Mouse (Mus musculus) olfactory bulb, adult 2 months (tissue): Measurements from ENCODE around the gene 2310011J03Rik. TPM values are rescaled to one million over a fixed set of nuclear protein-coding genes. Genes with fewer than 3 reads are reported as not detected.
A peak's percentile ranks its signal among the peaks of the same experiment; 100 is the strongest.

Source experiments
- H3K27ac ChIP-seq: fragments of 200-500 bp; 2 replicates; pipeline ENCODE4 v1.5.1; 2012; ENCODE audit warnings: low read depth, low read length; ENCODE audit not compliant: insufficient read depth
- H3K4me1 ChIP-seq: fragments of 200-500 bp; 2 replicates; pipeline ENCODE4 v1.6.1; 2012; ENCODE audit warnings: low read length; ENCODE audit not compliant: control insufficient read depth, insufficient read depth
- H3K4me3 ChIP-seq: fragments of 200-500 bp; 2 replicates; pipeline ENCODE4 v1.5.1; 2012; ENCODE audit warnings: mild to moderate bottlenecking, low read depth, low read length, moderate library complexity; ENCODE audit not compliant: insufficient read depth
- CTCF ChIP-seq: fragments of 200-500 bp; IDR thresholded peaks from 2 replicates; pipeline ENCODE4 v1.5.1; 2012; ENCODE audit warnings: low read depth, mild to moderate bottlenecking, low read length, moderate library complexity; ENCODE audit not compliant: insufficient read depth
- POLR2A ChIP-seq: fragments of 200-500 bp; IDR thresholded peaks from 2 replicates; pipeline ENCODE4 v1.6.1; 2012; ENCODE audit warnings: mild to moderate bottlenecking, low read depth, low read length, moderate library complexity; ENCODE audit not compliant: insufficient read depth
- WGBS: fragments of 180-500 bp; shearing (Covaris S2); methylation state at CpG from one replicate; pipeline ENCODE4 v1.1.7; 2018; 5-methylcytosine and 5-hydroxymethylcytosine counted together
- polyA plus RNA-seq: library from polyadenylated mRNA; stranded (reverse); fragments of >200 nt; gene quantifications from 2 replicates; pipeline ENCODE4 v1.2.4, GENCODE M21; 2012; ENCODE audit warnings: low replicate concordance; ENCODE audit not compliant: missing spikeins, insufficient read depth, insufficient read length

The 2310011J03Rik gene
- polyA plus RNA-seq, 1 experiment: not detected

- no peak for TF ChIP-seq CTCF
- TF ChIP-seq POLR2A: no peak
- peaks cover 12% of the 10 kb centered on the region for H3K4me1 ChIP-seq
- H3K27ac ChIP-seq: no peak overlapping the region
- 92% methylated on average over 5 of the region's 5 CpGs for WGBS
- H3K4me3 ChIP-seq: no peak overlapping the region
These were observed 12.2 kb upstream of the 2310011J03Rik start for GRCm38 (mm10) chr10:80332525-80332989.

GRCm38 (mm10) chr10:80331636-80332524, 11.5 kb upstream of the 2310011J03Rik start:
- H3K4me1 ChIP-seq: peaks cover 12% of the 10 kb centered on the region
- TF ChIP-seq CTCF (no peak), POLR2A (no peak)
- no peak overlapping the region for H3K4me3 ChIP-seq
- no peak overlapping the region for H3K27ac ChIP-seq
- WGBS: 84% methylated on average over 10 of the region's 10 CpGs

- Histone ChIP-seq H3K27ac (no peak overlapping the region), H3K4me3 (no peak overlapping the region), H3K4me1 (peaks cover 12% of the 10 kb centered on the region)
- 78% methylated on average over 2 of the region's 2 CpGs for WGBS
- TF ChIP-seq CTCF (no peak), POLR2A (no peak)
These were observed 10.6 kb upstream of the 2310011J03Rik start for GRCm38 (mm10) chr10:80330888-80331287.

GRCm38 (mm10) chr10:80330084-80330483, 9.7 kb upstream of the 2310011J03Rik start:
- 1% methylated on average over 41 of the region's 41 CpGs for WGBS
- Histone ChIP-seq H3K4me1 (peaks cover 12% of the 10 kb centered on the region), H3K4me3 (peak overlapping the region; percentile 53), H3K27ac (no peak overlapping the region)
- no peak for TF ChIP-seq POLR2A
- TF ChIP-seq CTCF: no peak

GRCm38 (mm10) chr10:80329273-80330081, 9.1 kb upstream of the 2310011J03Rik start, which contains the start of the genes Pcsk4 and Reep6:
Gene Pcsk4, minus strand, starts transcription at chr10:80329498.
Gene Reep6, plus strand, starts transcription at chr10:80329953.
- Histone ChIP-seq H3K4me1 (peaks cover 12% of the 10 kb centered on the region), H3K4me3 (peak within 1 kb of the TSS; percentile 53), H3K27ac (no peak within 1 kb of the TSS)
- 7% methylated on average over 36 of the region's 36 CpGs for WGBS
- no peak for TF ChIP-seq CTCF
- no peak for TF ChIP-seq POLR2A

GRCm38 (mm10) chr10:80325045-80325444, 4.7 kb upstream of the 2310011J03Rik start:
- TF ChIP-seq CTCF (no peak), POLR2A (no peak)
- Histone ChIP-seq H3K27ac (no peak overlapping the region), H3K4me1 (peaks cover 21% of the 10 kb centered on the region), H3K4me3 (no peak overlapping the region)
- 90% methylated on average over 21 of the region's 21 CpGs for WGBS

- Histone ChIP-seq H3K4me3 (no peak overlapping the region), H3K27ac (no peak overlapping the region), H3K4me1 (peaks cover 19% of the 10 kb centered on the region)
- WGBS: 75% methylated on average over 17 of the region's 17 CpGs
- no peak for TF ChIP-seq CTCF
- no peak for TF ChIP-seq POLR2A
These were observed 4.0 kb upstream of the 2310011J03Rik start for GRCm38 (mm10) chr10:80324120-80325037.

GRCm38 (mm10) chr10:80323261-80324119, 3.2 kb upstream of the 2310011J03Rik start:
- Histone ChIP-seq H3K4me3 (peak overlapping the region; percentile 41), H3K27ac (no peak overlapping the region), H3K4me1 (peaks cover 24% of the 10 kb centered on the region)
- TF ChIP-seq CTCF: no peak
- no peak for TF ChIP-seq POLR2A
- WGBS: 3% methylated on average over 45 of the region's 46 CpGs
